Mouse (Mus musculus) gastrocnemius, postnatal 36 days (tissue): Measurements from ENCODE around the gene Vmn1r21. TPM values are rescaled to one million over a fixed set of nuclear protein-coding genes. Genes with fewer than 3 reads are reported as not detected.
"Not testable (repeated sequence)": the region's sequence is repeated elsewhere in the genome, so short reads cannot be mapped to it uniquely, and the experiment has no call there.

Experiments used
- DNase-seq, 2 experiments: peaks; one replicate each; pipeline ENCODE4 v3.0.0; 2022
- intact Hi-C: fragments of 180-260 bp; cut with DNase I; formaldehyde crosslinking; loops from one replicate; pipeline ENCODE4 v1.15.1; 2025
- long read RNA-seq, 2 experiments: library from polyadenylated mRNA; stranded (forward); transcript quantifications; one replicate each; pipeline ENCODE4 v2.0.0; 2021
- total RNA-seq, 2 experiments: library from RNA; stranded (reverse); gene quantifications; 2 replicates each; pipeline ENCODE4 v1.2.3; 2021

Gene Vmn1r21
- not detected for total RNA-seq
- long read RNA-seq, experiment 1 = 0 reads
- long read RNA-seq, experiment 2 = 0 reads

- intact Hi-C loops = loop anchor here (10.0 kb wide), 1 partner anchor 415 kb away; no protein-coding TSS in a partner anchor
- no peak for DNase-seq
These were observed at the start of gene Vmn1r21 for GRCm38 (mm10) chr6:57850286-57850685. TSS of gene Vmn1r21 (minus strand) at chr6:57850343.

GRCm38 (mm10) chr6:57859043-57860042, 9.2 kb upstream of the Vmn1r21 start:
- no peak for DNase-seq

GRCm38 (mm10) chr6:57851177-57851576, 1.0 kb upstream of the Vmn1r21 start:
- DNase-seq = not testable (repeated sequence)
- intact Hi-C loops = loop anchor here (10.0 kb wide), 1 partner anchor 416 kb away; no protein-coding TSS in a partner anchor

More at GRCm38 (mm10) chr6:57859043-57860042, 9.2 kb upstream of the Vmn1r21 start:
- intact Hi-C loops = loop anchor here (5.0 to 10.0 kb wide), 2 partner anchors 247 to 425 kb away; no protein-coding TSS in a partner anchor

GRCm38 (mm10) chr6:57839693-57840408, 10.3 kb downstream of the Vmn1r21 start:
- no peak for DNase-seq

DNA sequence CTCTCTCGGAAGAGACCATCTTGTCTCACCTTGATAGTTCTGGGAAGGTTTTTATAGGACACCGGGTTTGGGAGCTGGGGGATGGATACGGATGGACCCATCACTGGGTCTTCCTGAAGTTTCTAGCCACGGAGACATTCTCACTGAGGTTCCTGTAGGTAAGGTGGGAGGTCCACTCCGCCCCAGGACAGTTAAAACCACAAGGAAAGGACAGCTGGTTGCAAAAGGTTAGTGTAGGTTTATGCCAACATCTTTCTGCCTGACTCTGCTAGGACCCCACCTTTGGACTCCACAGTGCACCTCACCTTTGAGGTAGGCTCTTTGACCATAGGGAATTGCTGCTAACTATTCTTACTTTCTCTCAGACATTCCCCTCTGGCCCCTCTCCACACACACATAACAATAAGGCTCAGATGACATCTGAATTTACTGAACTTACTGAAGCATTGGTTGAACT, 24.9 kb downstream of the Vmn1r21 start:
- intact Hi-C loops = no loop called here
- no peak for DNase-seq

More at GRCm38 (mm10) chr6:57839693-57840408, 10.3 kb downstream of the Vmn1r21 start:
- intact Hi-C loops = no loop called here

- DNase-seq = peak; percentile 44 to 58
- intact Hi-C loops = no loop called here
These were observed 25.5 kb downstream of the Vmn1r21 start, which contains the start of gene Vopp1 for GRCm38 (mm10) chr6:57824422-57825258. TSS of gene Vopp1 (minus strand) at chr6:57825159.

DNA sequence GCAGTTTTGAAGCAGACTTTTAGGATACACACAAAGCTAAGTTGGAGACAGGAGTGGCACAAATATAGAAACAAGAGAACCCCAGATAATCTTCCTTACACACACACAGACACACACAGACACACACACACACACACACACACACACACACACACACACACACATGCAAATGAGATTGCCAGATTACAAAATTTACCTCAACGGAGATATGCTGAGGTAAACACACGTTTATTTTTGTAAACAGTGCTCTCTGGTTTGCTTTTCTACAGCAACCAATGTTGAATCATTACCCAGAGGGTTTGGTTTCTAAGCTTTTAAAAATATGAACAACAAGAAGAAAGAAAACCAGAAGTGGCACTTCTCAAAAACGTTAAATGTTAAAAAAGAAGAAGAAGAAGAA, 26.7 kb downstream of the Vmn1r21 start:
- no peak for DNase-seq
- intact Hi-C loops = no loop called here

DNA sequence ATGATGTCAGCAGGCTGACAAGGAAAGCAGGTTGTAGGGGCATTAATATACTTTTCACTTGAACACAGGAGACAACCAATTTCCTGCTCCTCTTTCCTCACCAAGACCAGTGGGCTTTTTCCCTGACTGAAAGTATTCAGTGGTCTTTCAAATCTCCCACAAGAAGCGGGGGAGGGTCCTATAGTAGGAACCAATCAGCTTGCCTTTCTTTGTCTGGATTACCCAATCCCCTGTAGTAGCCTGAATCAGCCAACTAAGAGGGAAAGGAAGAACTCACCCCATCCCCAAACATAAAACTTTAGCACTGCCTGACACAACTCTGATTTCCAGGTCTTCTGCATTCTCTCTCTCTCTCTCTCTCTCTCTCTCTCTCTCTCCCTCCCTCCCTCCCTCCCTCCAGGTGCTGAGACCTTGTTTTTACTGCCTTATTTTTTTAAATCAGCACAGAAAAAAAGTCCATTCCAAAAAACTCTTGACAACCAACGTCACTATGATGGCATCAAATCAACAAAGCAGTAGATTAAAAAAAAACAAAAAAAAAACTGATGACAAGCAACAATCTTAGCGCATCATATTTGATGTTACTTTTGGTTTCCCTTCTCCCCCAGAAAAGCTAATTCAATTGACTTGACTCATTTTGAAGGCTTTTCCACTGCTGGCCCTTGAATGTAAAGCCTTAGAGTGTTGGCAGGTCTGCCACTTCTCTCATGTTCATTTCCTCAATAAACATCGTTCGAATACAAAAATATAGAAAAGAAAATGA, 27.3 kb downstream of the Vmn1r21 start:
- intact Hi-C loops = no loop called here
- no peak for DNase-seq

- intact Hi-C loops = no loop called here
- no peak for DNase-seq
These were observed 35.7 kb downstream of the Vmn1r21 start for GRCm38 (mm10) chr6:57814436-57814940.

- no peak for DNase-seq
These were observed 38.1 kb downstream of the Vmn1r21 start for GRCm38 (mm10) chr6:57811748-57812730.

GRCm38 (mm10) chr6:57805218-57806069, 44.7 kb downstream of the Vmn1r21 start:
- no peak for DNase-seq
- intact Hi-C loops = no loop called here

More at GRCm38 (mm10) chr6:57811748-57812730, 38.1 kb downstream of the Vmn1r21 start:
- intact Hi-C loops = no loop called here

DNA sequence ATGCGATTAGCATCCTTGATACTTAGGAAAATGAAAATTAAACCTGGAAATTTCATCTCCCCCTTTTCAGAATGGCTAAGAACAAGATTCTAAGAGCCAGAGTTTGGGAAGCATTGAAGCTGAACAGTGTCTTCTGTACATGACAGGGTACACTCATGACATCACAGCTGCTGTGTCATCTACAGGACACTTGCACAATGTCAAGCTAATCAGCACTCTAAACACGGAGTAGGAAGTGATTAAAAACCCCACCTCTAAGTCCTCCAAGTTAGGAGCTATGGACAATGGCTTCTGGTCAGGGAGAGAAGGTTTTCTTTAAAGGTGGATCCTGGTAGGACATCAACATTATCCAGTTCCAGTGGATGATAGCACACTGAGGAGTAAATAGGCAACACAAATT, 47.0 kb downstream of the Vmn1r21 start:
- intact Hi-C loops = no loop called here
- no peak for DNase-seq

DNA sequence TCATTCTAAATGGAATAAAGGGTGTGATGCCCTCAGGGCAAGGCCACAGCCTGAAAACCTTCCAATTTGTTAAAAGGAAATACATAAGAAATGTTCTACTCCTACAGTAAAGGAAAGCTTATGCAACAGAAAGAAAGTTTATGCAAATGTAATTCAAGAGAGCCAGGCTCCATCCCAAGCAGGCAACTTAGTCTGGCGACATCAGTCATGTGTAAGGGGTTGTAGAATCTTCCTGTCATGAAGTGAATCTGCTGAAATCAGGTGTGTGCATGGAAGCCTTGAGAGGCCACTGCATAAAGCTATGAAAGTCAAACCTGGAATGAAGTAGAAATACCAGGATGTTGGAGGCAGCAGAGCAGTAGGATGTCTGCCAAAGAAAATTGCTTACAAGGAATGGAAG, 51.2 kb downstream of the Vmn1r21 start:
- intact Hi-C loops = no loop called here
- DNase-seq = no peak

DNA sequence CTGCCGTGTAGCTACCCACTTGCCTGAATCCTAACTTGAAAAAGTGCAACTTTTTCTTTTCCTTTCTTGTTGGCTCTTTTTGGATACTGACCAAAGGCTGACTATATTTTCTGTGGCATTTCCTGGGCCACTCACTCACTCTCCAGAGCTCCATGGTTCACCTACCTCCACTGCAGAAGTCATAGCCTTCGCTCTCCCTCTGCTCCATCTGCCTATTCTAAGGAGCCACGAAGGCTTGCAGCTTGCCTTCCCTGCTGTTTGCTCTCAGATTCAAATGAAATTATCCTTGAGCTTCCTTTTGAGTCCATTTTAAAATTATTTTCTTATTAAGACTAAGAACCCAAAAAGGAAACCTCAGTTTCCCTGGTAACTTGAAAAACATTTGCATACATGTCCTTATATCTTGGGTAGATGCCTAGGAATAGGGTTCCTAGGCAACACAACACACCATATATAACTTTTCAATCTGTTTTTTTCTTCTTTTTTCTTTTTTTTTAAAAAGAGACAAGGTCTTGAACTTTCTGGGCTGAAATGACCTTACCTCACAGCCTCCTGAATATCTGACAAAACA, 53.2 kb downstream of the Vmn1r21 start:
- no peak for DNase-seq
- intact Hi-C loops = no loop called here

DNA sequence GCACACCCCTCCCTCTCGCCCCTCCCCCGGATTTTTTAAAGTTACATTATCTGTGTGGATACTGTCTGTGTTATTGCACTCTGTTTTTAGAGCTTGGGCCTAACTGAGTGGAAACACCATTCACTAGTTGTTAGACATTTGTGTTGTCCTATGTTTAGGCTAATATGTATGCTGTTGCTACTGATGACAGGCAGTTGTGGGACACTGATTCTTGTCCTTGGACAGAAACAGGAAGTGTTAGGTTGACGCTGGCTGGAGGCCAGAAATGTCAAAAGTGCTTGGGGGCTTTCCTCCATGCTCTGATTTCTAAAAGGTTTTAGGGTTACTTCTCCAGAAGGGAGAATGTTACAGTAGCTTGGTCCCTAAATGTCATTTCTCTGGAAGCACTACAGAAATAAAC, 54.3 kb downstream of the Vmn1r21 start:
- intact Hi-C loops = no loop called here
- no peak for DNase-seq
